Mouse (Mus musculus) midbrain, embryonic 15.5 days (tissue): ENCODE measurements around the gene Hydin. TPM values are rescaled to one million over a fixed set of nuclear protein-coding genes. Genes with fewer than 3 reads are reported as not detected.
A peak's percentile ranks its signal among the peaks of the same experiment; 100 is the strongest.
"Not testable (repeated sequence)": the region's sequence is repeated elsewhere in the genome, so short reads cannot be mapped to it uniquely, and the experiment has no call there.

Experiments
- ATAC-seq: fragments of 200-750 bp; cut with Nextera tagmentation; replicated peaks from 2 replicates; pipeline ENCODE4 v1.8.0; 2017; ENCODE audit warnings: moderate TSS enrichment
- H3K27ac ChIP-seq: fragments of 300-500 bp; sonication (generic); 2 replicates; pipeline ENCODE4 v1.5.1; 2015; ENCODE audit warnings: mild to moderate bottlenecking, inconsistent platforms
- H3K27me3 ChIP-seq: fragments of 300-500 bp; sonication (generic); replicated peaks from 2 replicates; pipeline ENCODE4 v1.6.1; 2015; ENCODE audit warnings: inconsistent platforms
- H3K36me3 ChIP-seq: fragments of 300-500 bp; sonication (generic); replicated peaks from 2 replicates; pipeline ENCODE4 v1.6.1; 2015; ENCODE audit warnings: inconsistent platforms
- H3K4me1 ChIP-seq: fragments of 300-500 bp; sonication (generic); 2 replicates; pipeline ENCODE4 v1.6.1; 2015; ENCODE audit warnings: inconsistent platforms
- H3K4me2 ChIP-seq: fragments of 300-500 bp; sonication (generic); 2 replicates; pipeline ENCODE4 v1.6.1; 2015; ENCODE audit warnings: inconsistent platforms, mild to moderate bottlenecking, moderate library complexity
- H3K4me3 ChIP-seq: fragments of 300-500 bp; sonication (generic); 2 replicates; pipeline ENCODE4 v1.5.1; 2015; ENCODE audit warnings: mild to moderate bottlenecking, inconsistent platforms
- H3K9ac ChIP-seq: fragments of 300-500 bp; sonication (generic); 2 replicates; pipeline ENCODE4 v1.6.1; 2015; ENCODE audit warnings: mild to moderate bottlenecking, inconsistent platforms
- H3K9me3 ChIP-seq: fragments of 300-500 bp; sonication (generic); 2 replicates; pipeline ENCODE4 v1.6.1; 2016; ENCODE audit warnings: inconsistent platforms
- WGBS: fragments of 180-500 bp; shearing (Covaris S2); methylation state at CpG from one replicate; pipeline ENCODE4 v1.1.7; 2015; ENCODE audit warnings: mixed read lengths; 5-methylcytosine and 5-hydroxymethylcytosine counted together
- polyA plus RNA-seq: library from polyadenylated mRNA; unstranded; fragments of >200 nt; fragmentation: Nextera tagmentation; extraction: Ambion mirVana; gene quantifications from 2 replicates; pipeline ENCODE4 v1.2.1, GENCODE M21; 2015

Gene Hydin
- polyA plus RNA-seq, 1 experiment from 2014 or later = 0.44 TPM

- no peak overlapping the region for H3K4me2 ChIP-seq
- no peaks in the 10 kb centered on the region for H3K27me3 ChIP-seq
- no peak for ATAC-seq
- H3K36me3 ChIP-seq = no peaks in the 10 kb centered on the region
- H3K4me1 ChIP-seq = no peaks in the 10 kb centered on the region
- H3K4me3 ChIP-seq = no peak overlapping the region
- no peak overlapping the region for H3K27ac ChIP-seq
- 83% methylated on average over 1 of the region's 1 CpGs for WGBS
- H3K9ac ChIP-seq = no peak overlapping the region
- no peaks in the 10 kb centered on the region for H3K9me3 ChIP-seq
These were observed 283.6 kb downstream of the Hydin start for GRCm38 (mm10) chr8:110550343-110550742.

GRCm38 (mm10) chr8:110552111-110552510 lies 285.3 kb downstream of the Hydin start:
- not testable (repeated sequence) for H3K27ac ChIP-seq, H3K9ac ChIP-seq

GRCm38 (mm10) chr8:110592641-110593040 lies 325.9 kb downstream of the Hydin start:
- no peak overlapping the region for H3K9ac ChIP-seq
- H3K36me3 ChIP-seq = no peaks in the 10 kb centered on the region
- H3K4me3 ChIP-seq = no peak overlapping the region
- no peak overlapping the region for H3K4me2 ChIP-seq
- no peak for ATAC-seq
- no peaks in the 10 kb centered on the region for H3K27me3 ChIP-seq
- H3K9me3 ChIP-seq = no peaks in the 10 kb centered on the region
- no peaks in the 10 kb centered on the region for H3K4me1 ChIP-seq
- WGBS = 85% methylated on average over 9 of the region's 9 CpGs
- H3K27ac ChIP-seq = no peak overlapping the region

More at GRCm38 (mm10) chr8:110552111-110552510, 285.3 kb downstream of the Hydin start:
- ATAC-seq, H3K27me3 ChIP-seq, H3K4me3 ChIP-seq, H3K36me3 ChIP-seq, H3K9me3 ChIP-seq, H3K4me2 ChIP-seq, H3K4me1 ChIP-seq: not testable (repeated sequence)

GRCm38 (mm10) chr8:110594164-110594563 lies 327.4 kb downstream of the Hydin start:
- 81% methylated on average over 6 of the region's 6 CpGs for WGBS
- Histone ChIP-seq H3K9ac (no peak overlapping the region), H3K36me3 (no peaks in the 10 kb centered on the region), H3K27ac (no peak overlapping the region), H3K4me1 (no peaks in the 10 kb centered on the region), H3K9me3 (no peaks in the 10 kb centered on the region), H3K27me3 (no peaks in the 10 kb centered on the region), H3K4me3 (no peak overlapping the region), H3K4me2 (no peak overlapping the region)
- ATAC-seq = no peak

- H3K4me3 ChIP-seq = no peak overlapping the region
- H3K27ac ChIP-seq = no peak overlapping the region
- 0 out of 2 replicates have a peak, but pooled peaks cover 3% of the 10 kb centered on the region for H3K4me1 ChIP-seq
- ATAC-seq = no peak
- H3K4me2 ChIP-seq = no peak overlapping the region
- no peaks in the 10 kb centered on the region for H3K27me3 ChIP-seq
- no peaks in the 10 kb centered on the region for H3K9me3 ChIP-seq
- no peaks in the 10 kb centered on the region for H3K36me3 ChIP-seq
- H3K9ac ChIP-seq = no peak overlapping the region
- 7% methylated on average over 1 of the region's 1 CpGs for WGBS
These were observed 337.8 kb downstream of the Hydin start for GRCm38 (mm10) chr8:110604556-110604955.

- Histone ChIP-seq H3K27me3 (no peaks in the 10 kb centered on the region), H3K9me3 (no peaks in the 10 kb centered on the region), H3K9ac (no peak overlapping the region), H3K27ac (no peak overlapping the region), H3K36me3 (no peaks in the 10 kb centered on the region), H3K4me1 (0 out of 2 replicates have a peak, but pooled peaks cover 3% of the 10 kb centered on the region), H3K4me2 (no peak overlapping the region), H3K4me3 (no peak overlapping the region)
- no peak for ATAC-seq
- 56% methylated on average over 6 of the region's 6 CpGs for WGBS
These were observed 338.7 kb downstream of the Hydin start for GRCm38 (mm10) chr8:110605401-110606015.

- H3K9me3 ChIP-seq = no peaks in the 10 kb centered on the region
- no peak overlapping the region for H3K9ac ChIP-seq
- no peaks in the 10 kb centered on the region for H3K36me3 ChIP-seq
- H3K4me3 ChIP-seq = no peak overlapping the region
- peaks cover 23% of the 10 kb centered on the region for H3K4me1 ChIP-seq
- ATAC-seq = no peak
- no peak overlapping the region for H3K27ac ChIP-seq
- no peaks in the 10 kb centered on the region for H3K27me3 ChIP-seq
- WGBS = 80% methylated on average over 3 of the region's 3 CpGs
- no peak overlapping the region for H3K4me2 ChIP-seq
These were observed 349.0 kb downstream of the Hydin start for GRCm38 (mm10) chr8:110615730-110616129.

- H3K4me3 ChIP-seq = peak overlapping the region; percentile 68
- no peaks in the 10 kb centered on the region for H3K27me3 ChIP-seq
- peak overlapping the region; percentile 58 for H3K9ac ChIP-seq
- H3K4me2 ChIP-seq = peak overlapping the region; percentile 87
- H3K4me1 ChIP-seq = peaks cover 23% of the 10 kb centered on the region
- no peaks in the 10 kb centered on the region for H3K9me3 ChIP-seq
- H3K36me3 ChIP-seq = no peaks in the 10 kb centered on the region
- H3K27ac ChIP-seq = peak overlapping the region; percentile 79
- peak; percentile 57 for ATAC-seq
- WGBS = 15% methylated on average over 14 of the region's 14 CpGs
These were observed 351.1 kb downstream of the Hydin start for GRCm38 (mm10) chr8:110617801-110618358.

- H3K4me3 ChIP-seq = peak within 1 kb of the TSS; percentile 68
- H3K27ac ChIP-seq = peak within 1 kb of the TSS; percentile 79
- peak; percentile 98 for ATAC-seq
- peak within 1 kb of the TSS; percentile 62 for H3K9ac ChIP-seq
- H3K36me3 ChIP-seq = no peaks in the 10 kb centered on the region
- no peaks in the 10 kb centered on the region for H3K9me3 ChIP-seq
- WGBS = under 1% methylated on average over 66 of the region's 67 CpGs
- no peaks in the 10 kb centered on the region for H3K27me3 ChIP-seq
- H3K4me2 ChIP-seq = peak within 1 kb of the TSS; percentile 87
- H3K4me1 ChIP-seq = peaks cover 23% of the 10 kb centered on the region
These were observed 351.8 kb downstream of the Hydin start, which contains the start of gene Vac14 for GRCm38 (mm10) chr8:110618391-110619207. Gene Vac14 (plus strand): TSS chr8:110618585.

- 27% methylated on average over 8 of the region's 8 CpGs for WGBS
- Histone ChIP-seq H3K27ac (no peak overlapping the region), H3K4me1 (peaks cover 23% of the 10 kb centered on the region), H3K4me2 (peak overlapping the region; percentile 87), H3K9ac (peak overlapping the region; percentile 62), H3K27me3 (no peaks in the 10 kb centered on the region), H3K4me3 (peak overlapping the region; percentile 68), H3K9me3 (no peaks in the 10 kb centered on the region), H3K36me3 (no peaks in the 10 kb centered on the region)
- no peak for ATAC-seq
These were observed 352.4 kb downstream of the Hydin start for GRCm38 (mm10) chr8:110619208-110619574.

- no peak for ATAC-seq
- Histone ChIP-seq H3K4me2 (peak overlapping the region; percentile 87; the same call in 1 of the 2 replicates), H3K27me3 (no peaks in the 10 kb centered on the region), H3K4me3 (no peak overlapping the region), H3K9me3 (no peaks in the 10 kb centered on the region), H3K36me3 (no peaks in the 10 kb centered on the region), H3K9ac (no peak overlapping the region), H3K27ac (no peak overlapping the region), H3K4me1 (peaks cover 23% of the 10 kb centered on the region)
- WGBS = 90% methylated on average over 5 of the region's 5 CpGs
These were observed 353.1 kb downstream of the Hydin start for GRCm38 (mm10) chr8:110619919-110620318.

GRCm38 (mm10) chr8:110626431-110626830 lies 359.7 kb downstream of the Hydin start:
- Histone ChIP-seq H3K4me1 (peaks cover 7% of the 10 kb centered on the region; the same call in 1 of the 2 replicates), H3K27ac (no peak overlapping the region), H3K4me2 (no peak overlapping the region), H3K9ac (no peak overlapping the region), H3K4me3 (no peak overlapping the region), H3K27me3 (no peaks in the 10 kb centered on the region), H3K9me3 (no peaks in the 10 kb centered on the region), H3K36me3 (no peaks in the 10 kb centered on the region)
- WGBS = 55% methylated on average over 4 of the region's 4 CpGs
- no peak for ATAC-seq
